Mouse (Mus musculus): ENCODE data around the gene Spata20. TPM values are rescaled to one million over a fixed set of nuclear protein-coding genes. Genes with fewer than 3 reads are reported as not detected.

The Spata20 gene
- polyA plus RNA-seq, 1 experiment from 2014 or later, result 0.13 TPM

- under 1% methylated on average over 54 of the region's 71 CpGs for WGBS
- H3K27ac ChIP-seq (ENCODE audit: low read length), result peak within 1 kb of the TSS; percentile 82
- peak within 1 kb of the TSS; percentile 73 for H3K4me3 ChIP-seq (ENCODE audit: low read length)
- H3K36me3 ChIP-seq (ENCODE audit: control insufficient read depth, insufficient read depth, low read length), result no peaks in the 10 kb centered on the region
- H3K9ac ChIP-seq (ENCODE audit: low read depth, low read length), result peak within 1 kb of the TSS; percentile 84
- peaks cover 35% of the 10 kb centered on the region for H3K27me3 ChIP-seq (replicated peaks; ENCODE audit: control insufficient read depth, insufficient read depth, low read length)
- peaks cover 34% of the 10 kb centered on the region for H3K4me1 ChIP-seq (ENCODE audit: control insufficient read depth, insufficient read depth, low read length)
- ATAC-seq, result peak; percentile 94
- H3K9me3 ChIP-seq (ENCODE audit: control insufficient read depth, low read length), result no peaks in the 10 kb centered on the region
- H3K4me2 ChIP-seq (ENCODE audit: low read depth, low read length), result peak within 1 kb of the TSS; percentile 97
Measured at GRCm38 (mm10) chr11:94473707-94474543, 12.1 kb downstream of the Spata20 start, which contains the start of gene Cacna1g. Gene Cacna1g, minus strand, starts transcription at chr11:94474198.

- Histone ChIP-seq H3K36me3 (ENCODE audit: control insufficient read depth, insufficient read depth, low read length) (no peaks in the 10 kb centered on the region), H3K27ac (ENCODE audit: low read length) (peak overlapping the region; percentile 82), H3K9ac (ENCODE audit: low read depth, low read length) (peak overlapping the region; percentile 84), H3K4me1 (ENCODE audit: control insufficient read depth, insufficient read depth, low read length) (peaks cover 41% of the 10 kb centered on the region), H3K4me3 (ENCODE audit: low read length) (peak overlapping the region; percentile 73), H3K4me2 (ENCODE audit: low read depth, low read length) (peak overlapping the region; percentile 97), H3K9me3 (ENCODE audit: control insufficient read depth, low read length) (no peaks in the 10 kb centered on the region), H3K27me3 (replicated peaks; ENCODE audit: control insufficient read depth, insufficient read depth, low read length) (peaks cover 35% of the 10 kb centered on the region)
- ATAC-seq, result peak; percentile 9; the same call in 1 of the 2 replicates
- WGBS, result under 1% methylated on average over 46 of the region's 52 CpGs
Measured at GRCm38 (mm10) chr11:94472916-94473706, 12.9 kb downstream of the Spata20 start.

DNA sequence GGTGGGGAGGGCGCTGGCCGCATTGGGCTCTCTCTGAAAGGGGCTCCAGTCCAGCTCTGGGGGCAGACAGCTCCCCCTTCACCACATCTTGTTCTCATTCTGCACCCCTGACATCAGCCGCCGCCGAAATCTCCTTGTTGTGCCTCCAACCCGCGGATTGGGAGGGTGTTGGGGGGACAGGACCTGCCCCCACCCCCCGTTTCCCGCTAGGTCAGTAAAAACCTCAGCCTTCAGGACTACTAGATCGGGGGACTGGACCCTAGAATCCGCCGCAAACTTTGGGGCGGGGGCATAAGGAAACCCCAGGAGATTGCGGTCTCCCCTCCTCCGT is 13.4 kb downstream of the Spata20 start:
- Histone ChIP-seq H3K9me3 (ENCODE audit: control insufficient read depth, low read length) (no peaks in the 10 kb centered on the region), H3K4me3 (ENCODE audit: low read length) (peak overlapping the region; percentile 73), H3K36me3 (ENCODE audit: control insufficient read depth, insufficient read depth, low read length) (no peaks in the 10 kb centered on the region), H3K4me1 (ENCODE audit: control insufficient read depth, insufficient read depth, low read length) (peaks cover 47% of the 10 kb centered on the region), H3K4me2 (ENCODE audit: low read depth, low read length) (peak overlapping the region; percentile 97), H3K9ac (ENCODE audit: low read depth, low read length) (peak overlapping the region; percentile 84), H3K27ac (ENCODE audit: low read length) (no peak overlapping the region), H3K27me3 (replicated peaks; ENCODE audit: control insufficient read depth, insufficient read depth, low read length) (peaks cover 31% of the 10 kb centered on the region)
- WGBS, result 2% methylated on average over 15 of the region's 15 CpGs
- ATAC-seq, result no peak

- no peak for ATAC-seq
- Histone ChIP-seq H3K9me3 (ENCODE audit: control insufficient read depth, low read length) (no peaks in the 10 kb centered on the region), H3K4me2 (ENCODE audit: low read depth, low read length) (peak overlapping the region; percentile 97), H3K4me1 (ENCODE audit: control insufficient read depth, insufficient read depth, low read length) (peaks cover 51% of the 10 kb centered on the region), H3K36me3 (ENCODE audit: control insufficient read depth, insufficient read depth, low read length) (no peaks in the 10 kb centered on the region), H3K27ac (ENCODE audit: low read length) (no peak overlapping the region; the same call in 1 of the 2 replicates), H3K4me3 (ENCODE audit: low read length) (peak overlapping the region; percentile 73), H3K27me3 (replicated peaks; ENCODE audit: control insufficient read depth, insufficient read depth, low read length) (peaks cover 31% of the 10 kb centered on the region), H3K9ac (ENCODE audit: low read depth, low read length) (peak overlapping the region; percentile 84)
- WGBS, result 14% methylated on average over 16 of the region's 17 CpGs
Measured at GRCm38 (mm10) chr11:94471740-94472584, 14.0 kb downstream of the Spata20 start.

DNA sequence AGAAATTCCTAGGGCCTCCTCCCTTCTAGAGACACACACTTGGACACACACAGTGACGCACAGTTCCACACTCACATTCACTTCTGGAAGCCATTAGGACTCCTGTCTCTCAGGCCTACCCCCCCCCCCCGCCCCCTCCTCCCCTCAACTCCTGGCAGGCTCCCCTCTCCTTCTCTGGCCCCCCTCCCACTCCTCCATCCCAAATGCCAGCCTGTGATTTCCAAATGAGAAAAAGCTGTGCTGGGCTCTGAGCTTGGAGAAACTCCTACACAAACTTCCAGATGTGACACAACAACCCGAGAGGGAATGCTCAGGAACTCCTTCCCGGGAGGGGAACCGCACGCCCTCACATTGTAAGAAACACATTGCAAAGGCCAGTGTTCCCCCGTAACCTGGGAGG is 15.6 kb downstream of the Spata20 start:
- H3K27me3 ChIP-seq (replicated peaks; ENCODE audit: control insufficient read depth, insufficient read depth, low read length), result peaks cover 22% of the 10 kb centered on the region
- H3K9ac ChIP-seq (ENCODE audit: low read depth, low read length), result no peak overlapping the region
- ATAC-seq, result no peak
- no peaks in the 10 kb centered on the region for H3K36me3 ChIP-seq (ENCODE audit: control insufficient read depth, insufficient read depth, low read length)
- peak overlapping the region; percentile 12; the same call in 1 of the 2 replicates for H3K27ac ChIP-seq (ENCODE audit: low read length)
- no peak overlapping the region for H3K4me2 ChIP-seq (ENCODE audit: low read depth, low read length)
- WGBS, result 35% methylated on average over 6 of the region's 7 CpGs
- H3K4me3 ChIP-seq (ENCODE audit: low read length), result no peak overlapping the region
- H3K9me3 ChIP-seq (ENCODE audit: control insufficient read depth, low read length), result no peaks in the 10 kb centered on the region
- peaks cover 51% of the 10 kb centered on the region for H3K4me1 ChIP-seq (ENCODE audit: control insufficient read depth, insufficient read depth, low read length)

GRCm38 (mm10) chr11:94469136-94470064 is 16.6 kb downstream of the Spata20 start:
- H3K9ac ChIP-seq (ENCODE audit: low read depth, low read length), result no peak overlapping the region
- peaks cover 48% of the 10 kb centered on the region for H3K4me1 ChIP-seq (ENCODE audit: control insufficient read depth, insufficient read depth, low read length)
- WGBS, result 24% methylated on average over 9 of the region's 9 CpGs
- no peaks in the 10 kb centered on the region for H3K9me3 ChIP-seq (ENCODE audit: control insufficient read depth, low read length)
- peaks cover 18% of the 10 kb centered on the region; the same call in 1 of the 2 replicates for H3K27me3 ChIP-seq (replicated peaks; ENCODE audit: control insufficient read depth, insufficient read depth, low read length)
- peak overlapping the region; percentile 5; the same call in 1 of the 2 replicates for H3K27ac ChIP-seq (ENCODE audit: low read length)
- no peak overlapping the region for H3K4me2 ChIP-seq (ENCODE audit: low read depth, low read length)
- H3K4me3 ChIP-seq (ENCODE audit: low read length), result no peak overlapping the region
- peak; percentile 17; the same call in 1 of the 2 replicates for ATAC-seq
- H3K36me3 ChIP-seq (ENCODE audit: control insufficient read depth, insufficient read depth, low read length), result no peaks in the 10 kb centered on the region

DNA sequence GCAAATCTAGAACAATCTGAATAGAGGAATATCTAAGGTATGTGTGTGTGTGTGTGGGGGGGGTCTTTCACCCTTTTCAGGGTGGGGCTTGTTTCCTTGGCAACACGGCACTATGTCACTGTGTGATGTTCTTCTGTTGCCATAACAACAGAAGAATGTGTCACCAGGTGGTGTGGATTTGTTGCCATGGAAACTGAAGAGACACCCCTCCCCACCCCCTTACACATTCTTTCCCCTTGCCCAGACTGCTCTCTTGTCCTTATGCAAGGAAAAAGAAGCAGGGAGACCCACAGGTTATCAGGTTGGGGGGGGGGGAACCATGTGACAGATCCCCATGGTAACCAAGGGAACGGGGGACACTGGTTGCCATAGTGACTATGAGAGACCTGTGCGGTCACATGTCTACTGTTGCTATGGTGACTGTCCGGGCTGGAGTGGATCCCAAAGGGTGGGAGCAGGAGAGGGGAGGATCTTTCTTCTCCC is 17.4 kb downstream of the Spata20 start:
- 27% methylated on average over 4 of the region's 4 CpGs for WGBS
- Histone ChIP-seq H3K9me3 (ENCODE audit: control insufficient read depth, low read length) (no peaks in the 10 kb centered on the region), H3K27ac (ENCODE audit: low read length) (peak overlapping the region; percentile 5; the same call in 1 of the 2 replicates), H3K27me3 (replicated peaks; ENCODE audit: control insufficient read depth, insufficient read depth, low read length) (peaks cover 18% of the 10 kb centered on the region; the same call in 1 of the 2 replicates), H3K4me1 (ENCODE audit: control insufficient read depth, insufficient read depth, low read length) (peaks cover 50% of the 10 kb centered on the region), H3K4me3 (ENCODE audit: low read length) (no peak overlapping the region), H3K4me2 (ENCODE audit: low read depth, low read length) (no peak overlapping the region), H3K9ac (ENCODE audit: low read depth, low read length) (no peak overlapping the region), H3K36me3 (ENCODE audit: control insufficient read depth, insufficient read depth, low read length) (no peaks in the 10 kb centered on the region)
- 0 out of 2 replicates have a peak, but pooled peaks have one; percentile 4 for ATAC-seq

GRCm38 (mm10) chr11:94466333-94466855 is 19.6 kb downstream of the Spata20 start:
- H3K9me3 ChIP-seq (ENCODE audit: control insufficient read depth, low read length), result no peaks in the 10 kb centered on the region
- no peak for ATAC-seq
- H3K4me2 ChIP-seq (ENCODE audit: low read depth, low read length), result no peak overlapping the region
- no peak overlapping the region for H3K27ac ChIP-seq (ENCODE audit: low read length)
- H3K27me3 ChIP-seq (replicated peaks; ENCODE audit: control insufficient read depth, insufficient read depth, low read length), result peaks cover 4% of the 10 kb centered on the region; the same call in 1 of the 2 replicates
- no peak overlapping the region for H3K9ac ChIP-seq (ENCODE audit: low read depth, low read length)
- WGBS, result 87% methylated on average over 17 of the region's 17 CpGs
- no peaks in the 10 kb centered on the region for H3K36me3 ChIP-seq (ENCODE audit: control insufficient read depth, insufficient read depth, low read length)
- no peak overlapping the region for H3K4me3 ChIP-seq (ENCODE audit: low read length)
- peaks cover 34% of the 10 kb centered on the region for H3K4me1 ChIP-seq (ENCODE audit: control insufficient read depth, insufficient read depth, low read length)
